Mouse (Mus musculus): ENCODE results near the gene Gm49354.
"Not testable (repeated sequence)": the region's sequence is repeated elsewhere in the genome, so short reads cannot be mapped to it uniquely, and the experiment has no call there.

Gene Gm49354

DNA sequence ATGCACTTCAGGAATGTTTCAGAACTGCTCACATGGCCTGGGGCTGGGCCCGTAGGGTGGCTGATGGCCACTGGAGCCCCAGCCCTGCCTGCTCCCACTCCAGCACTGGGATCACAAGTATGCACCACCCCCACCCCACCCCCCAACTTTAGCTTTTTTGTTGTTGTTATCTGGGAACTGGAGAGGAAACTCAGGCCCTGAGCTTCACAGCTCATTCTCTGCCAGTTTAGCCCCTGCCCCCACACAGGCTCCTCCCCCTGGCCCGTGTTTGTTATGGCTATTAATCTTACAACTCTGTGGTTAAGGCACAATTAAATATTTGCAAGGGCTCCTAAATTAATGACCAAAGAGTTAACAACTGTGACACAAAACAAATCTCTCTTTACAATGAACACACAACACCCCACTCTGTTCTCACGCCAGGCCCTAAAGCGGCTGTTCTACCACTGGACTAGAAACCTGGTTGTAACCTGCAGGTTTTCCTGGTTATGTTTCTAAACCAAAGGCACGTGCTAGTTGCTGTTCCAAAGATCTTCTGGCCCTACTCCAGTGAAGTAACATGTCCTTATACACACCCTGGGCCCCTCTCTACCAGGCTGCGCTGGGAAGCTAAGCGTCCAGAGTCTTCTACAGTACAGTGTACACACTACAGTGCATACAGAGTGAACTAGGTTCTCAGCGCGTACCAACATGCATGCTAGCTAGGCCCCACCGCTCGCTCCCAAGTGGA lies 15.1 kb downstream of the Gm49354 start:
- DNase-seq (ENCODE audit: low read depth, low spot score), result no peak

GRCm38 (mm10) chr13:59762791-59763190 lies 19.3 kb downstream of the Gm49354 start:
- DNase-seq (ENCODE audit: low read depth, low spot score), result no peak

DNA sequence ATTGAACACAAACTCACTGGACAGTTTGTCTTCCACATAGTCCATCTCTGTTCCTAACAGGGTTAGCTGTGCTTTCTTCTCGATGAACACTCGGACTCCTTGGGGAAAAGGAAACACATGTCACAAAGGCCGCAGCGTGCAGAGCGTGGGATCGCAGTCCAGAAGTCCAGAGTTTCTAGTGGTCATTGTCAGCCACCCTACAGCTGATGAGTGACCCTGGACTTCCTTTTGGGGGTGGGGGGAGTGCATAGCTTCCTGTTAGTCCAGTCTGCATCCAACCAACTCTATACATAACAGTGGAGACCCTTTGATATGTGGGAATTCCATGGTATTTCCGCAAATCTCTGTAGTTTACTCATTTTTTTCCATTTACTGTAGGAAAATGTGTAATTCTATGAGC lies 25.1 kb downstream of the Gm49354 start:
- DNase-seq (ENCODE audit: low read depth, low spot score), result no peak

DNA sequence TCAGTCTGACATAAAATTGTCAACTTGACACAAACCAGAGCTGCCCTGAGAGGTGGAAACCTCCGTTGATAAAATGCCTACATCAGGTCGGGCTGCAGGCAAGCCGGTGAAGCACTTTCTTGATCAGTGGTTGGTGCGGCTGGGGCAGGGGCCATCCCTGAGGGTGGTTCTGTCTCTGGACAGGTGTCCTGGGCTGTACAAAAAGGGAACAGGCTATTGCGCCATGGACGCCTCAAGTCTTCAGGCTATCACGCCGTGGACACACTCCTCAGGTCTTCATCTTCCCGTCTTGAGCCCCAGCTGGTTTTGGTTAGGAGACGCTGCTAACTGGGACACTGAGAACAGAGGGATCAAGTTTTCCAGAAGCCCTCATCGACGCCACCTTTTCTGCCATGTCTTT lies 31.7 kb downstream of the Gm49354 start:
- DNase-seq (ENCODE audit: low read depth, low spot score), result no peak

- no peak for DNase-seq (ENCODE audit: low read depth, low spot score)
These were observed 35.3 kb downstream of the Gm49354 start, which contains the start of gene 1700014D04Rik for GRCm38 (mm10) chr13:59746711-59747110. TSS of gene 1700014D04Rik (minus strand) at chr13:59746752.

- no peak for DNase-seq (ENCODE audit: low read depth, low spot score)
These were observed 35.9 kb downstream of the Gm49354 start for GRCm38 (mm10) chr13:59746164-59746563.

- DNase-seq (ENCODE audit: low read depth, low spot score), result no peak
These were observed 36.6 kb downstream of the Gm49354 start for GRCm38 (mm10) chr13:59745462-59745861.

DNA sequence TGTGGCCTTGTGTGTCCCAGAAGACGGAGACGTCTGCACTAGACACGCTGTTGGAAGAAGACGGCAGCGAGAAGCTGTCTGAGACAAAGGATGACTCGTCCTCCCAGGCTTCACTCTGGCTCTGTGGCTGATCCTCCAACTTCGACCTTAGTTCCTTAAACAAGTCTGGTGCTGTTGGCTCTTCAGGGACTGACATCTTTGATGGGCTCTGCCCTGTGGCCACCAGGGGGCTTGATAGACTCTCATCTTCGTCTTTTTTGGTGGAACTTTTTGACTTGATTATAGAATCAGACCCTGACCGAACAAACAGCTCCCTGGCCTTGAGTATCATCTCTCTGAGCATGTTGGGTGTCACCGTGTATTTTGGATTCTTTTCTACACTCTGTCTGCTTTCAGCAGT lies 40.3 kb downstream of the Gm49354 start:
- DNase-seq (ENCODE audit: low read depth, low spot score), result no peak

- DNase-seq (ENCODE audit: low read depth, low spot score), result no peak
These were observed 40.9 kb downstream of the Gm49354 start for GRCm38 (mm10) chr13:59741096-59741495.

- no peak for DNase-seq (ENCODE audit: low read depth, low spot score)
These were observed 42.6 kb downstream of the Gm49354 start for GRCm38 (mm10) chr13:59739397-59739796.

DNA sequence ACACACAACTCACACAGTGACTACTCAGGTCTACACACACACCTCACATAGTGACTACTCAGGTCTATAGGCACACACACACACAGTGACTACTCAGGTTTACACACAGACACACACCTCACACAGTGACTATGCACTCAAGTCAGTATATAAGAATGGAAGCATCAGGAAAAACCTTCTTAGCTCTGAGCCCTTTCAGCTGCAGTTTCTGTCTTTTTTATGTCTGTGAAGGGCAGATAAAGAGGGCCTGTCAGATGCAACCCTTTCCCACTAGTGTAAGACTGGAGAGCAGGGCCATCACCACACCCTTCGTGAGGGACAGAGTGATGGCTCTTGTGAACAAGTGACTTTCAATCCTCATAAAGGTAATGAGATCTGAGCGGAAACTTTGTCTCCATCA lies 43.6 kb downstream of the Gm49354 start:
- DNase-seq (ENCODE audit: low read depth, low spot score), result no peak

- peak; percentile 4 for DNase-seq (ENCODE audit: low read depth, low spot score)
These were observed 46.9 kb downstream of the Gm49354 start for GRCm38 (mm10) chr13:59735190-59735589.

GRCm38 (mm10) chr13:59734347-59734746 lies 47.7 kb downstream of the Gm49354 start:
- DNase-seq (ENCODE audit: low read depth, low spot score), result not testable (repeated sequence)

- no peak for DNase-seq (ENCODE audit: low read depth, low spot score)
These were observed 48.1 kb downstream of the Gm49354 start for GRCm38 (mm10) chr13:59733936-59734335.

- no peak for DNase-seq (ENCODE audit: low read depth, low spot score)
These were observed 50.4 kb downstream of the Gm49354 start, which contains the start of gene Spata31d1d for GRCm38 (mm10) chr13:59731652-59732051. TSS of gene Spata31d1d (minus strand) at chr13:59731752.

- peak; percentile 47 for DNase-seq (ENCODE audit: low read depth, low spot score)
These were observed 53.5 kb downstream of the Gm49354 start for GRCm38 (mm10) chr13:59728378-59729093.

GRCm38 (mm10) chr13:59726139-59726867 lies 55.7 kb downstream of the Gm49354 start:
- no peak for DNase-seq (ENCODE audit: low read depth, low spot score)

DNA sequence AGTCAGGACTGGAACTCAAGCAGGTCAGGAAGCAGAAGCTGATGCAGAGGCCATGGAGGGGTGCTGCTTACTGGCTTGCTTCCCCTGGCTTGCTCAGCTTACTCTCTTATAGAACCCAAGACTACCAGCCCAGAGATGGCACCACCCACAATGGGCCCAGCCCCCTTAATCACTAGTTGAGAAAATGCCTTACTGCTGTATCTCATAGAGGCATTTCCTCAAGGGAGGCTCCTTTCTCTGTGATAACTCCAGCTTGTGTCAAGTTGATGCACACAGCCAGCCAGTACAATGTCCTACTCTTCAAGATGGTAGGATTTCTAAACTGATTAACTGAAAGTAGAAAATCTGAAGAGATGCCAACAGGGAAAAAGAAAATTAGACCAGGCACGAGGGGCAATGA lies 60.0 kb downstream of the Gm49354 start:
- DNase-seq (ENCODE audit: low read depth, low spot score), result not testable (repeated sequence)

GRCm38 (mm10) chr13:59719475-59719874 lies 62.6 kb downstream of the Gm49354 start:
- no peak for DNase-seq (ENCODE audit: low read depth, low spot score)

DNA sequence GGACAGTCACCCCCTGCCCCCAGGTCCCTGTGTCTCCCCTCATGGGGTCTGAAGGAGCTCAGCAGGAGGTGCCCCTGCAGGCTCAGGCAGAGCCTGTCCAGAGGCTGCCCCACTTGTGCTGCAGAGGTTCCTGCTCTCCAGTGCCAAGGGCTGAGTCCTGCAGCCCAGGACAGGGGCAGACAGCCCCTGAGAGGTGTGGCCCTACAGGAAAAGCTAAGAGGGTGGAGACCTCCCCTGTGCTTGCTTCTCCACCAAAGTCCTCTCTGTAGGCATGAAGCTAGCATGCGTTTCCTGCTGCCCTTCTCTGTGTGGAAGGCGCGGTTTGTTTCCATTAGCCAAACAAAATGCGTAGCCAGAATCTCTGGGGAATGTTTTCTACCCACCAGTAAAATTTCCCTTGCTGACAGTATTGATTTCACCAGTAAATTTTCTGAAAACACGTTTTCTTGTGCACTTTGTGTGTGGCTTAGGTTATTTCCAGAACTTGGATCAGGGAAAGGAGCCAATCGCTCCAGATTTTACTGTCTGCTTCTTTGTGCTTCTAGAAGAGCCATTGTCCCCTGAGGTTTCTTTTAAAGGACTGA lies 63.1 kb downstream of the Gm49354 start:
- not testable (repeated sequence) for DNase-seq (ENCODE audit: low read depth, low spot score)

- no peak for DNase-seq (ENCODE audit: low read depth, low spot score)
These were observed 68.3 kb downstream of the Gm49354 start for GRCm38 (mm10) chr13:59713710-59714109.

DNA sequence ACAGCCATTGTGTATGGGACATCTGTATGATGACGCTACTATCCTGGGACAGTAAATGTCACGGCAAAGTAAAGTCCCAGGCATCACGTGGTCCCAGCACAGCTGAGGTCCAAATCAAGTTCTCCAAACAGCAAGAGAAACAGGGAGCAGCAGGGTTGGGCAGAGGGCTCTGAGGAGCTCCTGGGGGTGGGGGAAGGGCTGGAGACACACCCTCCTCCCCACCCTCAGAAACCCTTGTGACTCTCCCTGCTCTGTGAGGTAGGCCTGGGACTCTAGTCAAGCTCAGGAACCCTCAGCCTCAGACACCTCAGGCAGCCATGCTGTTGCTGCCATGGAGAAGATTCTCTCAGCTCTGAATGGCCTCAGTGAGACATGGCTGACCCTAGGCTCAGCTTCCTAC lies 70.1 kb downstream of the Gm49354 start, which contains the start of gene Spata31d1b:
Spata31d1b (plus strand) TSS at position 301 of the 400 bp plus-strand sequence.
- not testable (repeated sequence) for DNase-seq (ENCODE audit: low read depth, low spot score)

Data from brain, embryonic 18.5 days (tissue).